Mouse (Mus musculus): ENCODE data around the gene Flg2.

Flg2 gene

GRCm38 (mm10) chr3:93196978-93197377, at the start of gene Flg2:
Gene Flg2, plus strand, starts transcription at chr3:93197278.
- DNase-seq = no peak

DNA sequence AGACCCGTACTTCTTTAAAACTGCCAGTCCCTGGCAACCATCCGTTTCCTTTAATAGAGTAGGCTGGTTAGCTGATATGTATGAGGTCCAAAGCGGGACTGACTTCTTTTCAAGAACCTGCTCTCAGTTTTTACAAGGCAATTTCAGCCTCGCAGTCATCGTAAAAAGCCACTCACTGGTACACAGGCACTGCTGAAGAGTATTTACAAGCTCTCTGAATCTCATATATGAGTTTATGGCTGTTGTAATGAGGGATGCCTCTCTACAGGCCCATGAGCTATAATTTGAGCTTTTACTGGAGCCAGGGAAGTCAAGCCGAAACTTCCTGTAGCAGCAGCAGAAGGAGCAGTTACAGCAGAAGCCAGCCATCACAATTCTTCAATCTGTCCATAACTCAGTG, 34.6 kb upstream of the Flg2 start:
- no peak for DNase-seq

GRCm38 (mm10) chr3:93162996-93163592, 34.0 kb upstream of the Flg2 start:
- no peak for DNase-seq

- DNase-seq = no peak
Observed at GRCm38 (mm10) chr3:93180856-93181255, 16.2 kb upstream of the Flg2 start.

DNA sequence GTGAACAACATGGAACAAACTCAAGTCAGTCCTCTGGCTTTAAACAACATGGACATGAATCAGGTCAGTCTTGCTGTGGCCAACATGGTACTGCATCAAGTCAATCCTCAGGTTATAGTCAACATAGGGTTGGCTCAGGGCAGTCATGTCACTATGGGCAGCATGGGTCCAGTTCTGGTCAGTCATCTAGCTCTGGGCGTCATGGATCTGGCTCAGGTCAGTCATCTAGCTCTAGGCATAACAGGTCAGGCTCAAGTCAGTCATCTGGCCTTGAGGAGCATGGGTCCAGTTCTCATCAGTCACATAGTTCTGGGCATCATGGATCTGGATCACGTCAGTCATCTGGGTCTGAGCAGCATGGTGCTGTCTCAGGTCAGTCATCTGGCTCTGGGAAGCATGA, 4.9 kb downstream of the Flg2 start:
- DNase-seq = no peak

- no peak for DNase-seq
Observed at GRCm38 (mm10) chr3:93202499-93202898, 5.4 kb downstream of the Flg2 start.
